Mouse (Mus musculus): ENCODE results near the gene Akap2.

DNA sequence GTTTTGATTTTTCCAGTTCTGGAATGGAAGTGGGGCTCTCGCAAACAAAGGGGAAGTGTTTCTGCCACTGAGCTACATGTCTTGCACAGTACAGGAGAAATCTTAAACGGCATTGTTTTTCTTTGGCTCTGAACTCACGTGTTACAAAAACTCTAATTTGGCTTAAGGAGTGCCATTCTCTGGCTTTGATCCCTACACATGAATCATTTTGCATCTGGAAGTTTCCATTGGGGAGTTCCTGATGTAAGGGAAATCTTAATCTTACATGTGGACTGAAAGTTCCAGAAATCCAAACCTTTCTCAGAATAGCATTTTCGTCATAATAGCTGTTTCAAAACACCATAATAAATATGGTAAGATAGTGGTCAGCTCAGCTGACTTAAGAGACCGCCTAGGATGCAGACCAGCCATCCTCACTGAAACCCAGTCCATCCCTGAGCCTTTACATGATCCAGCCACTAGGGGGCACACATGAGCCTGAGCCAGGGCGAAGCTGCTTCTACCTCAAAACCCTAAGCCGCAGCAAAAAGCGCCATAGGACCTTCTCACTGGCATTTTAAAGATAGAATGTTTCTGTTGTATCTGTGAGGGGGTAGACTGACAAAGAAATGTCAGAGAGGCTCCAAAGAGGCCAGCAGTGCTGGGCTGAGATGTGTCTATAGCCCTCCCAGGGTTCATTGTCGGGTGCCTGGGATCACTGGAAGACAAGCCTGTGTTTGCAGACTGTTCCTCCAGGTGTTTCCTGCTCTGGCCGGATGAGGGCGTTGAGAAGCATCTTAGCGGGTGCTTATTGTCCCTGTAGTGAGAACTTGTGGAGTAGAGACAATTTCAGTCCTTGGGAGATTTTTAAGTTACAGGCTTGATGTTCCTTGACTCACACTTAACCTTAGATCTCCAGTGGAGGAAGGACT is 44.2 kb upstream of the Akap2 start:
- TF ChIP-seq CTCF (IDR thresholded peaks at IDR 0.05; ENCODE audit: low read depth), result peak; percentile 95
- TF ChIP-seq EP300 (IDR thresholded peaks at IDR 0.05; ENCODE audit: low read depth), result no peak

All from liver, embryonic 14.5 days (tissue).